Mouse (Mus musculus) stomach, postnatal 0 days (tissue): ENCODE data around the gene Lss.

ENCODE experiments used
- CTCF ChIP-seq: IDR thresholded peaks from 2 replicates; pipeline ENCODE4 v1.5.1; 2016; ENCODE audit warnings: antibody characterized with exemption, low read depth, mild to moderate bottlenecking, moderate library complexity
- EP300 ChIP-seq: optimal IDR thresholded peaks from 2 replicates; pipeline ENCODE3; 2016; ENCODE audit warnings: antibody characterized with exemption

GRCm38 (mm10) chr10:76531375-76531774 is at the start of gene Lss:
- TF ChIP-seq EP300: no peak
- peak; percentile 66 for TF ChIP-seq CTCF
